In genomic region chr4:130722607-130723006, GRCm38 (mm10) we compare ENCODE assay signal across 14 mouse cellular contexts. TPM values are rescaled to one million over a fixed set of nuclear protein-coding genes. Genes with fewer than 3 reads are reported as not detected.
DNase-seq lines count a peak whose midpoint lies in the region; ATAC-seq and TF ChIP-seq lines count a peak whose summit lies in the region.
"Had no signal": no experiment of that assay in that cellular context is flagged by ENCODE, and none has a peak within 500 bp of the region (broad histone marks: within the 10 kb centered on the region; RNA-seq: fewer than 3 reads in every experiment).

No protein-coding gene starts in this region.

- DNase-seq in midbrain, postnatal 0 days (ENCODE audit: low spot score) = no peak
- DNase-seq in NIH3T3 (ENCODE audit: low read depth) = peak; percentile 19
- DNase-seq in embryonic facial prominence, embryonic 10.5 days (ENCODE audit: low spot score) = peak; percentile 15
- no peak for DNase-seq in adrenal gland, postnatal 25 days
- DNase-seq in left cerebral cortex, postnatal 4 days = no peak
- DNase-seq: cerebellum, adult 11 months; heart, postnatal 10 days; kidney, postnatal 36 days had no signal

- WGBS in midbrain, embryonic 13.5 days = 7% methylated on average over 1 of the region's 1 CpGs
- WGBS in midbrain, postnatal 0 days = 21% methylated on average over 1 of the region's 1 CpGs
- WGBS in embryonic facial prominence, embryonic 10.5 days = 10% methylated on average over 1 of the region's 1 CpGs
- WGBS in liver, embryonic 16.5 days (ENCODE audit: insufficient replicate concordance) = 20% methylated on average over 1 of the region's 1 CpGs
- WGBS in forebrain, embryonic 15.5 days = 13% methylated on average over 1 of the region's 1 CpGs

- H3K4me3 ChIP-seq in midbrain, embryonic 13.5 days (replicated peaks) = no peak overlapping the region
- no peak overlapping the region for H3K4me3 ChIP-seq in midbrain, postnatal 0 days (ENCODE audit: low read depth, low read length)
- no peak overlapping the region for H3K4me3 ChIP-seq in embryonic facial prominence, embryonic 10.5 days
- H3K4me3 ChIP-seq in liver, embryonic 16.5 days (ENCODE audit: low read depth, low read length) = no peak overlapping the region
- no peak overlapping the region for H3K4me3 ChIP-seq in forebrain, embryonic 15.5 days
- H3K4me3 ChIP-seq: embryonic facial prominence, embryonic 13.5 days had no signal

- TF ChIP-seq CTCF in midbrain, postnatal 0 days (IDR thresholded peaks at IDR 0.05) = no peak

- peak overlapping the region; percentile 35; the same call in 1 of the 2 replicates for H3K27ac ChIP-seq in midbrain, embryonic 13.5 days
- no peak overlapping the region for H3K27ac ChIP-seq in midbrain, postnatal 0 days (ENCODE audit: low read depth, low read length)
- no peak overlapping the region for H3K27ac ChIP-seq in embryonic facial prominence, embryonic 10.5 days (replicated peaks)
- H3K27ac ChIP-seq in liver, embryonic 16.5 days (ENCODE audit: low read length) = peak overlapping the region; percentile 54; the same call in 1 of the 2 replicates
- no peak overlapping the region for H3K27ac ChIP-seq in forebrain, embryonic 15.5 days (replicated peaks)
- H3K27ac ChIP-seq: embryonic facial prominence, embryonic 13.5 days had no signal

- no peak for ATAC-seq in midbrain, embryonic 13.5 days
- no peak for ATAC-seq in midbrain, postnatal 0 days (ENCODE audit: low FRiP score)
- ATAC-seq in liver, embryonic 16.5 days (ENCODE audit: low read depth) = peak; percentile 59
- ATAC-seq in forebrain, embryonic 15.5 days (replicated peaks) = no peak
- ATAC-seq: intestine, embryonic 16.5 days; lung, postnatal 0 days had no signal

- H3K27me3 ChIP-seq in midbrain, embryonic 13.5 days = no peaks in the 10 kb centered on the region
- H3K27me3 ChIP-seq in midbrain, postnatal 0 days (ENCODE audit: insufficient read depth, low read length) = no peaks in the 10 kb centered on the region
- H3K27me3 ChIP-seq in embryonic facial prominence, embryonic 10.5 days (replicated peaks; ENCODE audit: low read depth, poor library complexity, severe bottlenecking) = no peaks in the 10 kb centered on the region
- H3K27me3 ChIP-seq in liver, embryonic 16.5 days (ENCODE audit: control insufficient read depth, insufficient read depth, low read depth, low read length) = no peaks in the 10 kb centered on the region
- no peaks in the 10 kb centered on the region for H3K27me3 ChIP-seq in forebrain, embryonic 15.5 days
- H3K27me3 ChIP-seq: embryonic facial prominence, embryonic 13.5 days had no signal

- H3K9ac ChIP-seq in midbrain, embryonic 13.5 days (replicated peaks) = no peak overlapping the region
- no peak overlapping the region for H3K9ac ChIP-seq in midbrain, postnatal 0 days (replicated peaks; ENCODE audit: low read length, poor library complexity, severe bottlenecking)
- no peak overlapping the region for H3K9ac ChIP-seq in liver, embryonic 16.5 days (ENCODE audit: low read depth, low read length)
- H3K9ac ChIP-seq in forebrain, embryonic 15.5 days (replicated peaks) = no peak overlapping the region
- H3K9ac ChIP-seq: embryonic facial prominence, embryonic 13.5 days had no signal

- no peak overlapping the region for H3K4me2 ChIP-seq in midbrain, embryonic 13.5 days (replicated peaks)
- no peak overlapping the region for H3K4me2 ChIP-seq in midbrain, postnatal 0 days (ENCODE audit: low read depth, low read length, poor library complexity, severe bottlenecking)
- H3K4me2 ChIP-seq in liver, embryonic 16.5 days (ENCODE audit: low read depth, low read length) = no peak overlapping the region
- no peak overlapping the region for H3K4me2 ChIP-seq in forebrain, embryonic 15.5 days (replicated peaks)
- H3K4me2 ChIP-seq: embryonic facial prominence, embryonic 13.5 days had no signal

- H3K9me3 ChIP-seq in midbrain, embryonic 13.5 days = no peaks in the 10 kb centered on the region
- no peaks in the 10 kb centered on the region for H3K9me3 ChIP-seq in midbrain, postnatal 0 days (ENCODE audit: low read length)
- no peaks in the 10 kb centered on the region for H3K9me3 ChIP-seq in embryonic facial prominence, embryonic 10.5 days
- H3K9me3 ChIP-seq in liver, embryonic 16.5 days (replicated peaks; ENCODE audit: control insufficient read depth, low read length) = no peaks in the 10 kb centered on the region
- H3K9me3 ChIP-seq in forebrain, embryonic 15.5 days = no peaks in the 10 kb centered on the region
- H3K9me3 ChIP-seq: embryonic facial prominence, embryonic 13.5 days had no signal

- peaks cover 12% of the 10 kb centered on the region for H3K36me3 ChIP-seq in midbrain, embryonic 13.5 days
- H3K36me3 ChIP-seq in midbrain, postnatal 0 days (ENCODE audit: insufficient read depth, low read length) = no peaks in the 10 kb centered on the region
- H3K36me3 ChIP-seq in embryonic facial prominence, embryonic 10.5 days (replicated peaks) = peaks cover 90% of the 10 kb centered on the region
- peaks cover 28% of the 10 kb centered on the region for H3K36me3 ChIP-seq in liver, embryonic 16.5 days (ENCODE audit: control insufficient read depth, insufficient read depth)
- peaks cover 9% of the 10 kb centered on the region; the same call in 1 of the 2 replicates for H3K36me3 ChIP-seq in forebrain, embryonic 15.5 days

- intact Hi-C loops in left cerebral cortex, postnatal 4 days (cut with DNase I) = no loop called here

- H3K4me1 ChIP-seq in midbrain, embryonic 13.5 days (replicated peaks) = peaks cover 84% of the 10 kb centered on the region
- peaks cover 5% of the 10 kb centered on the region; the same call in 1 of the 2 replicates for H3K4me1 ChIP-seq in midbrain, postnatal 0 days (ENCODE audit: insufficient read depth, low read length)
- H3K4me1 ChIP-seq in embryonic facial prominence, embryonic 10.5 days = peaks cover 42% of the 10 kb centered on the region
- H3K4me1 ChIP-seq in liver, embryonic 16.5 days (ENCODE audit: control insufficient read depth, low read depth, low read length) = peaks cover 50% of the 10 kb centered on the region
- peaks cover 51% of the 10 kb centered on the region for H3K4me1 ChIP-seq in forebrain, embryonic 15.5 days

RNA-seq across cellular contexts. Expression of gene Pum1, which starts 59.5 kb away (rescaled TPM):
- 120 TPM in 2 replicates for polyA plus RNA-seq in midbrain, embryonic 13.5 days (2015; fragmentation: Nextera tagmentation; extraction: Ambion mirVana)
- total RNA-seq in midbrain, postnatal 0 days (2014; rRNA removed) = 84.1 and 87.2 TPM in 2 replicates
- 68.9 and 73.6 TPM in 2 replicates for polyA plus RNA-seq in midbrain, postnatal 0 days (2015; fragmentation: Nextera tagmentation; extraction: Ambion mirVana)
- polyA plus RNA-seq in embryonic facial prominence, embryonic 10.5 days (2016; fragmentation: Nextera tagmentation; extraction: Ambion mirVana) = 120 and 129 TPM in 2 replicates
- polyA plus RNA-seq in liver, embryonic 16.5 days (2015; fragmentation: Nextera tagmentation; extraction: Ambion mirVana) = 33.5 and 35.7 TPM in 2 replicates
- total RNA-seq in adrenal gland, postnatal 25 days (2021) = 84.4 and 96.9 TPM in 2 replicates
- 129 TPM in 2 replicates for polyA plus RNA-seq in forebrain, embryonic 15.5 days (2015; fragmentation: Nextera tagmentation; extraction: Ambion mirVana)
- 100 to 1,000 TPM; 137 to 139 TPM for total RNA-seq in left cerebral cortex, postnatal 4 days (2021)

Comparison
In these comparisons a context has a peak if more than half of its experiments do, and no peak if none do; other contexts are left out.
1. H3K27ac ChIP-seq: peak in midbrain, embryonic 13.5 days (single experiment) and liver, embryonic 16.5 days (single experiment); none in midbrain, postnatal 0 days (single experiment), embryonic facial prominence, embryonic 10.5 days (single experiment) and forebrain, embryonic 15.5 days (single experiment).
2. DNase-seq: peak in NIH3T3 (single experiment) and embryonic facial prominence, embryonic 10.5 days (single experiment); none in midbrain, postnatal 0 days (single experiment), adrenal gland, postnatal 25 days (single experiment) and left cerebral cortex, postnatal 4 days (single experiment).